Comparison of ENCODE assay signal across 8 mouse cellular contexts in the genomic region with DNA sequence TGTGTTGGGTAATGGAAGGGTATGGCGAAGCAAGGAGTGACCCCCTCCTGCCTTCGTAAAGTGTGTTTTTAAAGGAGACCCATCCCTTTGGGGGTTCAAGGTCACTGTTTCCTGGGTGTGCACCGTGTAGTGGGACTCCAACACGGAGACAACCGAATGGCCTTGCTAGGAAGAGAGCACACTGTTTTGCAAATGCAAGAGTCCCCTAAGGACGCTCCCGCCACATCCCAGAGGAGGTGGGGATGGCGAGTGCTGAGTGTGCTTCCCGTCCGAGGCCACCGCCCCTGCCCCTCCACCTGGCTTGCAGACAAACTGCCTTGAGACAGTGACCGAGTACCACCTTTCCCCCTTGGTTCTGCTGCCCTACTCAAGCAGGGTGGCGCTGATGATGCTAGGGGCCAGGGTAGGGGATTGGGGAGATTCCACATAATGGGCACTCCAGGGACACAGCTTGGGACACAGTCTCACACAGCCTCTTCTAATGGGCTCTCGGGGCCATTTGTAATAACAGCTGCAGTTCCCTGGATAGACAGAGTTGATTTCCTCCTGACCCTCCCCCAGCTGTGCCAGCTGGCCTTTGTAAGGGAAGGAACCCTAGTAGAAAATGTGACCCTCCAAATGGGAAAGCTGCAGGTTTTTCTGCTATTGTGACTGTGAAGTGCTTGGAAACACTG. TPM values are rescaled to one million over a fixed set of nuclear protein-coding genes. Genes with fewer than 3 reads are reported as not detected.
DNase-seq lines count a peak whose midpoint lies in the region; ATAC-seq lines count a peak whose summit lies in the region.

No protein-coding gene starts in this region.

- H3K4me1 ChIP-seq in limb, embryonic 12.5 days (replicated peaks), result peaks cover 27% of the 10 kb centered on the region

- WGBS in limb, embryonic 12.5 days, result 3% methylated on average over 14 of the region's 14 CpGs

- peak overlapping the region; percentile 12; the same call in 1 of the 2 replicates for H3K9ac ChIP-seq in limb, embryonic 12.5 days (replicated peaks)

- H3K4me3 ChIP-seq in limb, embryonic 12.5 days (replicated peaks), result peak overlapping the region; percentile 77

- H3K27ac ChIP-seq in limb, embryonic 12.5 days, result no peak overlapping the region

- no peak for ATAC-seq in limb, embryonic 12.5 days (ENCODE audit: insufficient number of reproducible peaks, insufficient read depth, low FRiP score, low TSS enrichment, low read depth)

- DNase-seq in cerebellum, adult 11-12 months, result peak; percentile 41
- DNase-seq in cerebellum, postnatal 25 days, result no peak
- DNase-seq in right cerebral cortex, postnatal 10 days (ENCODE audit: low spot score in 2 of 2), result peak; percentile 33 to 38
- DNase-seq in right cerebral cortex, adult 18-20 months, result no peak
- DNase-seq in retina, embryonic 14.5 days (ENCODE audit: low spot score), result peak; percentile 54
- DNase-seq in urinary bladder, postnatal 14 days (ENCODE audit: low spot score), result no peak
- no peak for DNase-seq in lung, postnatal 36 days

- no peaks in the 10 kb centered on the region for H3K9me3 ChIP-seq in limb, embryonic 12.5 days

- no peaks in the 10 kb centered on the region for H3K36me3 ChIP-seq in limb, embryonic 12.5 days

- H3K4me2 ChIP-seq in limb, embryonic 12.5 days, result peak overlapping the region; percentile 99

- peaks cover 51% of the 10 kb centered on the region for H3K27me3 ChIP-seq in limb, embryonic 12.5 days

RNA-seq across cellular contexts. Expression of gene Frat1, which starts 2.1 kb away (rescaled TPM):
- 5.8 and 6.2 TPM in 2 replicates for polyA plus RNA-seq in limb, embryonic 12.5 days (2016; fragmentation: Nextera tagmentation; extraction: Ambion mirVana)

RNA-seq across cellular contexts. Expression of gene Frat2, which starts 16.1 kb away (rescaled TPM):
- polyA plus RNA-seq in limb, embryonic 12.5 days (2016; fragmentation: Nextera tagmentation; extraction: Ambion mirVana), result 5.0 and 5.6 TPM in 2 replicates

RNA-seq across cellular contexts. Expression of gene Arhgap19, which starts 30.0 kb away (rescaled TPM):
- 33.5 and 35.0 TPM in 2 replicates for polyA plus RNA-seq in limb, embryonic 12.5 days (2016; fragmentation: Nextera tagmentation; extraction: Ambion mirVana)

Comparison
In these comparisons a context has a peak if more than half of its experiments do, and no peak if none do; other contexts are left out.
1. DNase-seq: peak in cerebellum, adult 11-12 months (single experiment), right cerebral cortex, postnatal 10 days (2 of 2) and retina, embryonic 14.5 days (single experiment); none in cerebellum, postnatal 25 days (0 of 2), right cerebral cortex, adult 18-20 months (single experiment), urinary bladder, postnatal 14 days (single experiment) and lung, postnatal 36 days (single experiment).